Mouse (Mus musculus): Measurements from ENCODE around the gene Rbfox3. TPM values are rescaled to one million over a fixed set of nuclear protein-coding genes. Genes with fewer than 3 reads are reported as not detected.
A peak's percentile ranks its signal among the peaks of the same experiment; 100 is the strongest.

Rbfox3 gene
- polyA plus RNA-seq, 1 experiment from 2014 or later = 0.09 TPM

DNA sequence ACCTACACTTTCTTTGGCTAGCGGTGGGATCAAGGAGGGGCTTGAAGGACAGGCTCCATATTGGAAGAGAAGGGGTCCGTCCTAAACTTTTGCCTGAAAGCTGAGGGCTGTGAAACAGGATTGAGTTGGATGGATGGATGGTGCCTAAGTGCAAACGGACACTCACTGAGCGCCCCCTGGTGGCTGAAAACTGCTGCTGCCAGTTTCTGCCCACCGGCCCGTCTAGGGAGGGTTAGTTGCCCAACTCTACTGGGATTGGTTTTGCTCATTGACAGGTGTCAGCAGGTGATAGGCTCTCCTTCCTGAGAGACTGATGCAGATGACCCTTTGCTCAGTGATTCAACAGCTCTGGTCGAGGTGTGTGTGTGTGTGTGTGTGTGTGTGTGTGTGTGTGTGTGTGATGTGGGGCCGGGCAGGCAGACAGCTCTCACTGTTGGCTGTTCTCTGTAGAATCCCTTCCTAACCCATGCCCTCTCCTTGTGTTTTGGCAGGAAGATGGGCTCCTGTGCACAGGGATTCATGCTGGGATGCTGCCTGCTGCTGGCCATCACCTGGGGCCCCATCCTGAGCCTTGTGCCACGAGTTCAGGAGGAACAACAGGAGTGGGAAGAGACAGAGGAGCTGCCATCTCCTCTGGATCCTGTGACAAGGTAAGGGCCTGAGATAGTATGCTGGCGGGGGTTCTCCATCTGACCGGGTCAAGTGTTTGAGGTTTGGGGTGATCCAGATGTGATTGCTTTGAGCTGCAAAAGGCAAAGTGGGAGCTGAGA is 468.0 kb downstream of the Rbfox3 start:
- no peak for ATAC-seq (ENCODE audit: insufficient number of reproducible peaks, insufficient read depth, low FRiP score, low read depth)
- Histone ChIP-seq H3K27ac (replicated peaks in 1 of 2; ENCODE audit: control insufficient read depth in 1 of 2, insufficient read depth in 1 of 2, low read depth in 2 of 2, low read length in 2 of 2) (no peak overlapping the region), H3K4me1 (ENCODE audit: control insufficient read depth in 2 of 2, insufficient read depth in 2 of 2, low read length in 2 of 2) (peaks cover 12 to 17% of the 10 kb centered on the region in 2 experiments; a peak in 3 of 4 replicates), H3K4me2 (ENCODE audit: low read length) (no peak overlapping the region), H3K9ac (ENCODE audit: low read length) (no peak overlapping the region), H3K36me3 (ENCODE audit: control insufficient read depth, insufficient read depth, low read length) (0 out of 2 replicates have a peak, but pooled peaks cover 8% of the 10 kb centered on the region), H3K9me3 (ENCODE audit: control insufficient read depth, low read length) (no peaks in the 10 kb centered on the region), H3K27me3 (ENCODE audit: control insufficient read depth, insufficient read depth, low read length) (peaks cover 5% of the 10 kb centered on the region; the same call in 1 of the 2 replicates), H3K4me3 (ENCODE audit: control insufficient read depth in 1 of 2, insufficient read depth in 1 of 2, low read depth in 1 of 2, low read length in 2 of 2) (no peak overlapping the region)
- WGBS = 28% methylated on average over 11 of the region's 11 CpGs

DNA sequence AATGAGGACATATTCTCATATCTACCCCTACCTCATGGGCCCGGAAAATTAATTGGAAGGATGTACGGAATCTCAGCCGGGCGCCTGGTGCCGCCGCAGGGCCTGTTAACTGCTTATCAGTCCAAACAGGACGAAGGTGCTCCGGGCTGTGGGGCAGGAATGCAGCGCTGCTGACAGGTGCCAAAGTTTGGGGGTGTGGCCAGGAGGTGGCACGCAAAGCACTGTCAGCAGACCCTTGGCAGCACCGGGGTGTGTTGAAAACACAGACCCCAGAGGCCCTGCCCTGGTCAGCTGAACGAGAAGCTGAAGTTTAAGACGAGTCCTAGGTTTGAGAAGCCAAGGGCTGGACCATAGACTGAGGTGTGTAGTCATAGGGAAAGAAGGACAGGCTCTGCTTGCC is 468.7 kb downstream of the Rbfox3 start:
- H3K4me2 ChIP-seq (ENCODE audit: low read length) = peak overlapping the region; percentile 27; the same call in 1 of the 2 replicates
- peak; percentile 23; the same call in 1 of the 2 replicates for ATAC-seq (ENCODE audit: insufficient number of reproducible peaks, insufficient read depth, low FRiP score, low read depth)

More for the DNA sequence above, 468.7 kb downstream of the Rbfox3 start:
- H3K27me3 ChIP-seq (ENCODE audit: control insufficient read depth, insufficient read depth, low read length) = peaks cover 5% of the 10 kb centered on the region; the same call in 1 of the 2 replicates
- no peak overlapping the region for H3K27ac ChIP-seq (replicated peaks in 1 of 2; ENCODE audit: control insufficient read depth in 1 of 2, insufficient read depth in 1 of 2, low read depth in 2 of 2, low read length in 2 of 2)
- 0 out of 2 replicates have a peak, but pooled peaks cover 2% of the 10 kb centered on the region for H3K36me3 ChIP-seq (ENCODE audit: control insufficient read depth, insufficient read depth, low read length)
- no peak overlapping the region for H3K9ac ChIP-seq (ENCODE audit: low read length)
- peaks cover 14 to 17% of the 10 kb centered on the region in 2 experiments; a peak in 3 of 4 replicates for H3K4me1 ChIP-seq (ENCODE audit: control insufficient read depth in 2 of 2, insufficient read depth in 2 of 2, low read length in 2 of 2)
- WGBS = 22% methylated on average over 13 of the region's 13 CpGs
- no peaks in the 10 kb centered on the region for H3K9me3 ChIP-seq (ENCODE audit: control insufficient read depth, low read length)
- no peak overlapping the region for H3K4me3 ChIP-seq (ENCODE audit: control insufficient read depth in 1 of 2, insufficient read depth in 1 of 2, low read depth in 1 of 2, low read length in 2 of 2)

Small RNA genes lying within 50 kb of the gene (microRNA-seq; reads per million reads assigned to microRNA genes)
- gene Gm25040 = not detected

Other genes with a start within 250 kb of the Rbfox3 start
- gene Enpp7, start 76.6 kb upstream of the Rbfox3 start, polyA plus RNA-seq (2014; fragmentation: Nextera tagmentation; extraction: Ambion mirVana) = not detected in 2 replicates
- 9.8 and 11.9 TPM in 2 replicates for gene Cbx2, start 111.4 kb upstream of the Rbfox3 start, polyA plus RNA-seq (2014; fragmentation: Nextera tagmentation; extraction: Ambion mirVana)
- 9.3 and 9.6 TPM in 2 replicates for gene Cbx8, start 129.4 kb upstream of the Rbfox3 start, polyA plus RNA-seq (2014; fragmentation: Nextera tagmentation; extraction: Ambion mirVana)
- gene Cbx4, start 174.6 kb upstream of the Rbfox3 start, polyA plus RNA-seq (2014; fragmentation: Nextera tagmentation; extraction: Ambion mirVana) = 6.5 and 9.2 TPM in 2 replicates

All from heart, embryonic 14.5 days (tissue).